Mouse (Mus musculus): ENCODE results near the gene Clca3a2. TPM values are rescaled to one million over a fixed set of nuclear protein-coding genes. Genes with fewer than 3 reads are reported as not detected.
A peak's percentile ranks its signal among the peaks of the same experiment; 100 is the strongest.
"Not testable (repeated sequence)": the region's sequence is repeated elsewhere in the genome, so short reads cannot be mapped to it uniquely, and the experiment has no call there.

Gene Clca3a2
- total and polyA plus RNA-seq, 3 experiments = not detected

GRCm38 (mm10) chr3:144806626-144807025, 12.7 kb downstream of the Clca3a2 start:
- H3K4me1 ChIP-seq (ENCODE audit: control insufficient read depth in 1 of 2, insufficient read depth in 2 of 2); H3K9ac ChIP-seq (ENCODE audit: insufficient read depth, low read depth); H3K27me3 ChIP-seq (replicated peaks); in situ Hi-C loops (cut with MboI; ENCODE audit: low pct_ligation_motif_present, low pct_unique_long_range_greater_than_20kb, low sequenced_read_pairs); H3K36me3 ChIP-seq (replicated peaks in 1 of 2; ENCODE audit: control insufficient read depth in 1 of 2, insufficient read depth in 1 of 2, low read length in 1 of 2); H3K9me3 ChIP-seq (replicated peaks; ENCODE audit: low read length); H3K4me2 ChIP-seq (ENCODE audit: insufficient read depth, low read depth, poor library complexity, severe bottlenecking); H3K27ac ChIP-seq (ENCODE audit: insufficient read depth, low read depth); H3K4me3 ChIP-seq (replicated peaks in 1 of 3; ENCODE audit: low read depth in 2 of 3, low read length in 2 of 3, poor library complexity in 1 of 3); DNase-seq (ENCODE audit: extremely low read depth); dilution Hi-C loops (cut with MboI; ENCODE audit: extremely low pct_ligation_motif_present, extremely low pct_unique_long_range_greater_than_20kb, low sequenced_read_pairs); H3K79me2 ChIP-seq (replicated peaks; ENCODE audit: control insufficient read depth, extremely low read depth, insufficient read depth, poor library complexity, severe bottlenecking): not testable (repeated sequence)

GRCm38 (mm10) chr3:144801861-144802260, 17.4 kb downstream of the Clca3a2 start:
- in situ Hi-C loops (cut with MboI; ENCODE audit: low pct_ligation_motif_present, low pct_unique_long_range_greater_than_20kb, low sequenced_read_pairs) (no loop called here), dilution Hi-C loops (cut with MboI; ENCODE audit: extremely low pct_ligation_motif_present, extremely low pct_unique_long_range_greater_than_20kb, low sequenced_read_pairs) (no loop called here)
- H3K9ac ChIP-seq (ENCODE audit: insufficient read depth, low read depth) = no peak overlapping the region
- H3K9me3 ChIP-seq (replicated peaks; ENCODE audit: low read length) = no peaks in the 10 kb centered on the region
- H3K4me2 ChIP-seq (ENCODE audit: insufficient read depth, low read depth, poor library complexity, severe bottlenecking) = no peak overlapping the region
- no peaks in the 10 kb centered on the region for H3K27me3 ChIP-seq (replicated peaks)
- H3K4me1 ChIP-seq (ENCODE audit: control insufficient read depth in 1 of 2, insufficient read depth in 2 of 2) = no peaks in the 10 kb centered on the region
- peak; percentile 82 for DNase-seq (ENCODE audit: extremely low read depth)
- no peaks in the 10 kb centered on the region for H3K36me3 ChIP-seq (replicated peaks in 1 of 2; ENCODE audit: control insufficient read depth in 1 of 2, insufficient read depth in 1 of 2, low read length in 1 of 2)
- no peaks in the 10 kb centered on the region for H3K79me2 ChIP-seq (replicated peaks; ENCODE audit: control insufficient read depth, extremely low read depth, insufficient read depth, poor library complexity, severe bottlenecking)
- no peak overlapping the region for H3K4me3 ChIP-seq (replicated peaks in 1 of 3; ENCODE audit: low read depth in 2 of 3, low read length in 2 of 3, poor library complexity in 1 of 3)
- TF ChIP-seq ZC3H11A (IDR thresholded peaks at IDR 0.05; ENCODE audit: low read depth, low read length) (0 out of 2 replicates have a peak, but pooled peaks have one; percentile 1), RAD21 (IDR thresholded peaks at IDR 0.05; ENCODE audit: low read depth, low read length) (peak; percentile 73), ELF1 (IDR thresholded peaks at IDR 0.05; ENCODE audit: low read depth, low read length) (no peak), CHD2 (IDR thresholded peaks at IDR 0.05; ENCODE audit: low read length) (no peak), SMC3 (IDR thresholded peaks at IDR 0.05; ENCODE audit: low read depth, low read length) (peak; percentile 73), CTCF (conservative IDR thresholded peaks at IDR 0.05 in 1 of 2, IDR thresholded peaks at IDR 0.05 in 1 of 2; ENCODE audit: low read depth in 2 of 2, low read length in 2 of 2) (peak; percentile 67 to 82)
- no peak overlapping the region for H3K27ac ChIP-seq (ENCODE audit: insufficient read depth, low read depth)

GRCm38 (mm10) chr3:144785181-144786148, 33.8 kb downstream of the Clca3a2 start:
- TF ChIP-seq CHD2 (IDR thresholded peaks at IDR 0.05; ENCODE audit: low read length) (no peak), EP300 (IDR thresholded peaks at IDR 0.05; ENCODE audit: low read length) (no peak), MAZ (IDR thresholded peaks at IDR 0.05; ENCODE audit: low read depth, low read length) (no peak), E2F4 (IDR thresholded peaks at IDR 0.05; ENCODE audit: insufficient replicate concordance, low read depth, low read length) (no peak), MYC (IDR thresholded peaks at IDR 0.05; ENCODE audit: low read depth, low read length) (no peak), JUND (conservative IDR thresholded peaks at IDR 0.05; ENCODE audit: low read depth, low read length) (no peak), SIN3A (IDR thresholded peaks at IDR 0.05; ENCODE audit: low read length) (no peak), MXI1 (IDR thresholded peaks at IDR 0.05; ENCODE audit: low read depth, low read length) (no peak), SMC3 (IDR thresholded peaks at IDR 0.05; ENCODE audit: low read depth, low read length) (no peak), TCF12 (IDR thresholded peaks at IDR 0.05; ENCODE audit: low read depth, low read length) (no peak), MEF2A (IDR thresholded peaks at IDR 0.05; ENCODE audit: borderline replicate concordance, low read depth, low read length) (no peak)
- dilution Hi-C loops (cut with MboI; ENCODE audit: extremely low pct_ligation_motif_present, extremely low pct_unique_long_range_greater_than_20kb, low sequenced_read_pairs) (no loop called here), in situ Hi-C loops (cut with MboI; ENCODE audit: low pct_ligation_motif_present, low pct_unique_long_range_greater_than_20kb, low sequenced_read_pairs) (no loop called here)
- H3K27ac ChIP-seq (ENCODE audit: insufficient read depth, low read depth) = no peak overlapping the region
- no peaks in the 10 kb centered on the region for H3K4me1 ChIP-seq (ENCODE audit: control insufficient read depth in 1 of 2, insufficient read depth in 2 of 2)
- H3K36me3 ChIP-seq (replicated peaks in 1 of 2; ENCODE audit: control insufficient read depth in 1 of 2, insufficient read depth in 1 of 2, low read length in 1 of 2) = no peaks in the 10 kb centered on the region
- DNase-seq (ENCODE audit: extremely low read depth) = no peak
- no peaks in the 10 kb centered on the region for H3K9me3 ChIP-seq (replicated peaks; ENCODE audit: low read length)
- no peak overlapping the region for H3K4me3 ChIP-seq (replicated peaks in 1 of 3; ENCODE audit: low read depth in 2 of 3, low read length in 2 of 3, poor library complexity in 1 of 3)
- H3K79me2 ChIP-seq (replicated peaks; ENCODE audit: control insufficient read depth, extremely low read depth, insufficient read depth, poor library complexity, severe bottlenecking) = no peaks in the 10 kb centered on the region
- H3K27me3 ChIP-seq (replicated peaks) = peaks cover 2% of the 10 kb centered on the region
- H3K4me2 ChIP-seq (ENCODE audit: insufficient read depth, low read depth, poor library complexity, severe bottlenecking) = peak overlapping the region; percentile 76
- H3K9ac ChIP-seq (ENCODE audit: insufficient read depth, low read depth) = peak overlapping the region; percentile 13; the same call in 1 of the 2 replicates

Data from CH12.LX (cell line).